Mouse (Mus musculus): ENCODE measurements around the gene B4galt3. TPM values are rescaled to one million over a fixed set of nuclear protein-coding genes. Genes with fewer than 3 reads are reported as not detected.

Gene B4galt3
- total and polyA plus RNA-seq, 3 experiments = 16.8 to 33.1 TPM; not detected in 1

DNA sequence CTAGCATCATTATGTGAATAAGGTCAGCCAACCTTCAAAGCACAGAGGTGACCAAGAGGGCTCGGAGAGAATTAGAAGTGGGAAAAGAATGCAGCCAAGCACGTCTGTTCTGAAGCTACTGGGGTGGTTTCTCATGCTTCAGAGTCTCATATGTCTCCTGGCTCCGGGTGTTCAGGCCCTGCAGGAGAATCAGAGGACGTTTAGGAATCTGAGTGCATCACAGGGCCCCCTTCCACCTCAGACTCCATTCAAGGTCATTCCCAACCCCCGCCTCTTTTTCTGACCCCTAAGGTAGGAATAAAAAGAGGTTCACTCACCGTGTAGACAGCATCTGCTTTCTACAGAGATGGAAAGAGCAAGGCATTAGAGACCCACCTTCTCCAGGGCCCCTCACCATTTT, 40.4 kb upstream of the B4galt3 start:
- no peak overlapping the region for H3K4me3 ChIP-seq (ENCODE audit: control insufficient read depth in 1 of 2, insufficient read depth in 1 of 2, low read depth in 2 of 2, low read length in 2 of 2)
- peaks cover 0 to 14% of the 10 kb centered on the region in 2 experiments; a peak in 2 of 4 replicates for H3K36me3 ChIP-seq (ENCODE audit: control insufficient read depth in 1 of 2, insufficient read depth in 2 of 2, low read length in 2 of 2)
- H3K27me3 ChIP-seq (ENCODE audit: control insufficient read depth in 1 of 2, insufficient read depth in 2 of 2, low read length in 2 of 2) = no peaks in the 10 kb centered on the region
- H3K27ac ChIP-seq (ENCODE audit: control insufficient read depth, low read depth, low read length) = no peak overlapping the region
- TF ChIP-seq CHD1 (IDR thresholded peaks at IDR 0.05; ENCODE audit: low read depth, low read length) (no peak), ZKSCAN1 (IDR thresholded peaks at IDR 0.05; ENCODE audit: low read depth, low read length) (no peak), NRF1 (IDR thresholded peaks at IDR 0.05; ENCODE audit: insufficient read depth, low read depth, low read length, poor library complexity, severe bottlenecking) (no peak), ETS1 (IDR thresholded peaks at IDR 0.05; ENCODE audit: low read depth, low read length) (no peak), TAL1 (IDR thresholded peaks at IDR 0.05; ENCODE audit: low read length) (no peak), NELFE (IDR thresholded peaks at IDR 0.05; ENCODE audit: low read depth, low read length) (no peak), CTCF (IDR thresholded peaks at IDR 0.05 in 2 of 3, conservative IDR thresholded peaks at IDR 0.05 in 1 of 3; ENCODE audit: control insufficient read depth in 1 of 3, insufficient read depth in 1 of 3, low read depth in 2 of 3, low read length in 3 of 3, poor library complexity in 1 of 3, severe bottlenecking in 1 of 3) (no peak), ELF1 (IDR thresholded peaks at IDR 0.05; ENCODE audit: low read depth, low read length) (no peak), MYC (IDR thresholded peaks at IDR 0.05; ENCODE audit: low read depth, low read length) (no peak), MXI1 (IDR thresholded peaks at IDR 0.05; ENCODE audit: low read depth, low read length) (no peak), E2F4 (IDR thresholded peaks at IDR 0.05; ENCODE audit: borderline replicate concordance, low read depth, low read length) (no peak), ZNF384 (IDR thresholded peaks at IDR 0.05; ENCODE audit: low read depth, low read length) (no peak), GABPA (IDR thresholded peaks at IDR 0.05; ENCODE audit: low read depth, low read length) (no peak), MEF2A (IDR thresholded peaks at IDR 0.05; ENCODE audit: extremely low read depth, insufficient replicate concordance, low read depth, low read length, poor library complexity, severe bottlenecking) (no peak), MAZ (IDR thresholded peaks at IDR 0.05; ENCODE audit: low read depth, low read length) (no peak), TCF12 (IDR thresholded peaks at IDR 0.05; ENCODE audit: low read depth, low read length) (no peak), SMC3 (IDR thresholded peaks at IDR 0.05; ENCODE audit: low read depth, low read length) (no peak), CHD2 (IDR thresholded peaks at IDR 0.05; ENCODE audit: low read length) (no peak)
- DNase-seq (ENCODE audit: low read depth, low spot score) = no peak
- no peaks in the 10 kb centered on the region for H3K9me3 ChIP-seq (replicated peaks; ENCODE audit: insufficient read depth, low read length)
- peaks cover 0 to 8% of the 10 kb centered on the region in 2 experiments; a peak in 2 of 4 replicates for H3K4me1 ChIP-seq (ENCODE audit: control insufficient read depth in 1 of 2, insufficient read depth in 2 of 2, low read length in 2 of 2)
- H3K9ac ChIP-seq (ENCODE audit: control insufficient read depth, low read depth, low read length, poor library complexity, severe bottlenecking) = no peak overlapping the region
- no peaks in the 10 kb centered on the region for H3K79me2 ChIP-seq (ENCODE audit: control insufficient read depth, insufficient read depth, low read length, poor library complexity)

DNA sequence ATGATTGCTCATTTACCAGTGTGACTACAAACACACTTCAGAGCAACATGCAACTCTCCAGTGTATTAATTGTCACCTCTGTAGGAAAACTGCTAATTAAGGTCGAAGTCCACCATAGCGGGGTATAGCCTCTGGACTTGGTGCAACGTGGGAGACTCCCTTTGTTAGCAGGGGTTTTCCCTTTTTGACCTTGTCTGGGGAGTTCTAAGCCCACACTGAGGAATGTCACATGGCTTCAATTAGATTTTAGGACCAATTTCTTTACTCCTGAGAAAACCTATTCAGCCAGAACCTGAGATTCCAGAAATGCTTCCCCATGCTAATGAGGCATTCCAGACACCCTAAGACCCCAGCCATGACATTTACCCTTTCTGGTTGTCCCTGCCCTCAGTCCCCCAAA, 39.9 kb upstream of the B4galt3 start:
- Histone ChIP-seq H3K27me3 (ENCODE audit: control insufficient read depth in 1 of 2, insufficient read depth in 2 of 2, low read length in 2 of 2) (no peaks in the 10 kb centered on the region), H3K79me2 (ENCODE audit: control insufficient read depth, insufficient read depth, low read length, poor library complexity) (no peaks in the 10 kb centered on the region), H3K36me3 (ENCODE audit: control insufficient read depth in 1 of 2, insufficient read depth in 2 of 2, low read length in 2 of 2) (peaks cover 0 to 17% of the 10 kb centered on the region in 2 experiments; a peak in 2 of 4 replicates), H3K4me3 (ENCODE audit: control insufficient read depth in 1 of 2, insufficient read depth in 1 of 2, low read depth in 2 of 2, low read length in 2 of 2) (no peak overlapping the region), H3K9me3 (replicated peaks; ENCODE audit: insufficient read depth, low read length) (no peaks in the 10 kb centered on the region), H3K4me1 (ENCODE audit: control insufficient read depth in 1 of 2, insufficient read depth in 2 of 2, low read length in 2 of 2) (peaks cover 0 to 10% of the 10 kb centered on the region in 2 experiments; a peak in 2 of 4 replicates), H3K27ac (ENCODE audit: control insufficient read depth, low read depth, low read length) (no peak overlapping the region), H3K9ac (ENCODE audit: control insufficient read depth, low read depth, low read length, poor library complexity, severe bottlenecking) (no peak overlapping the region)
- TF ChIP-seq POLR2AphosphoS5 (IDR thresholded peaks at IDR 0.05; ENCODE audit: borderline replicate concordance, low read depth, low read length) = no peak
- TF ChIP-seq GATA1 (IDR thresholded peaks at IDR 0.05; ENCODE audit: low read depth, low read length) = no peak
- TF ChIP-seq TCF12 (IDR thresholded peaks at IDR 0.05; ENCODE audit: low read depth, low read length) = no peak
- TF ChIP-seq RCOR1 (IDR thresholded peaks at IDR 0.05; ENCODE audit: low read depth, low read length) = no peak
- no peak for TF ChIP-seq CHD2 (IDR thresholded peaks at IDR 0.05; ENCODE audit: low read length)
- TF ChIP-seq USF2 (IDR thresholded peaks at IDR 0.05; ENCODE audit: borderline replicate concordance in 1 of 2, insufficient read depth in 1 of 2, low read depth in 1 of 2, low read length in 2 of 2) = no peak
- DNase-seq (ENCODE audit: low read depth, low spot score) = no peak
